Mouse (Mus musculus) MEL (cell line): ENCODE data around the gene Sars. TPM values are rescaled to one million over a fixed set of nuclear protein-coding genes. Genes with fewer than 3 reads are reported as not detected.

Source experiments
- DNase-seq: peaks from one replicate; pipeline ENCODE4 v3.0.0; 2011; ENCODE audit warnings: low read depth, low spot score
- H3K27ac ChIP-seq: 2 replicates; pipeline ENCODE4 v1.5.1; 2012; ENCODE audit warnings: low read depth, mild to moderate bottlenecking, control low read depth, low read length, moderate library complexity; ENCODE audit not compliant: control insufficient read depth
- H3K27me3 ChIP-seq, 2 experiments: fragments of 150-350 bp in 1 of 2; sonication (generic) in 1 of 2; 2 replicates each; pipeline ENCODE4 v1.6.1; 2012; ENCODE audit warnings: low read length in 2 of 2, mild to moderate bottlenecking in 2 of 2, improper control_type of control experiment in 1 of 2, moderate library complexity in 1 of 2; ENCODE audit not compliant: insufficient read depth in 2 of 2, control insufficient read depth in 1 of 2
- H3K36me3 ChIP-seq, 2 experiments: 2 replicates each; pipeline ENCODE4 v1.6.1; 2012 to 2014; ENCODE audit warnings: low read length in 2 of 2, improper control_type of control experiment in 1 of 2, inconsistent platforms in 1 of 2, mild to moderate bottlenecking in 1 of 2; ENCODE audit not compliant: insufficient read depth in 2 of 2, control insufficient read depth in 1 of 2
- H3K4me1 ChIP-seq, 2 experiments: fragments of 150-350 bp in 1 of 2; sonication (generic) in 1 of 2; 2 replicates each; pipeline ENCODE4 v1.6.1; 2012; ENCODE audit warnings: low read length in 2 of 2, improper control_type of control experiment in 1 of 2, mild to moderate bottlenecking in 1 of 2; ENCODE audit not compliant: insufficient read depth in 2 of 2, control insufficient read depth in 1 of 2
- H3K4me3 ChIP-seq, 2 experiments: fragments of 150-350 bp in 1 of 2; sonication (generic) in 1 of 2; 2 replicates each; pipeline ENCODE4 v1.5.1; 2012; ENCODE audit warnings: low read depth in 2 of 2, low read length in 2 of 2, mild to moderate bottlenecking in 2 of 2, moderate library complexity in 2 of 2, control low read depth in 1 of 2, improper control_type of control experiment in 1 of 2; ENCODE audit not compliant: control insufficient read depth in 1 of 2, insufficient read depth in 1 of 2
- H3K79me2 ChIP-seq: 2 replicates; pipeline ENCODE4 v1.6.1; 2012; ENCODE audit warnings: mild to moderate bottlenecking, low read length, moderate library complexity; ENCODE audit not compliant: control insufficient read depth, poor library complexity, insufficient read depth
- H3K9ac ChIP-seq: 2 replicates; pipeline ENCODE4 v1.6.1; 2012; ENCODE audit warnings: low read depth, mild to moderate bottlenecking, control low read depth, low read length, moderate library complexity; ENCODE audit not compliant: control insufficient read depth, poor library complexity, severe bottlenecking
- H3K9me3 ChIP-seq: fragments of 150-350 bp; sonication (generic); replicated peaks from 2 replicates; pipeline ENCODE4 v1.6.1; 2012; ENCODE audit warnings: mild to moderate bottlenecking, low read length, improper control_type of control experiment, moderate library complexity; ENCODE audit not compliant: insufficient read depth
- BHLHE40 ChIP-seq: IDR thresholded peaks from 2 replicates; pipeline ENCODE4 v1.6.1; 2012; ENCODE audit warnings: low read depth, mild to moderate bottlenecking, inconsistent platforms, low read length, improper control_type of control experiment, borderline replicate concordance
- CTCF ChIP-seq, 3 experiments: IDR thresholded peaks in 2 of 3; conservative IDR thresholded peaks in 1 of 3; 2 replicates each; pipeline ENCODE4 v1.5.1; 2011 to 2012; ENCODE audit warnings: low read length in 3 of 3, low read depth in 2 of 3, mild to moderate bottlenecking in 2 of 3, improper control_type of control experiment in 1 of 3, inconsistent platforms in 1 of 3, mixed read lengths in 1 of 3, moderate library complexity in 1 of 3; ENCODE audit not compliant: control insufficient read depth in 1 of 3, insufficient read depth in 1 of 3, poor library complexity in 1 of 3, severe bottlenecking in 1 of 3
- ELF1 ChIP-seq: IDR thresholded peaks from 2 replicates; pipeline ENCODE4 v1.6.1; 2014; ENCODE audit warnings: low read depth, mild to moderate bottlenecking, inconsistent platforms, low read length, improper control_type of control experiment, moderate library complexity
- ETS1 ChIP-seq: IDR thresholded peaks from 2 replicates; pipeline ENCODE4 v1.6.1; 2012; ENCODE audit warnings: low read depth, mild to moderate bottlenecking, inconsistent platforms, low read length, improper control_type of control experiment, moderate library complexity
- GATA1 ChIP-seq: IDR thresholded peaks from 2 replicates; pipeline ENCODE4 v1.6.1; 2011; ENCODE audit warnings: low read depth, low read length, improper control_type of control experiment
- MEF2A ChIP-seq: IDR thresholded peaks from 2 replicates; pipeline ENCODE4 v1.6.1; 2014; ENCODE audit warnings: low read depth, mild to moderate bottlenecking, inconsistent platforms, low read length, improper control_type of control experiment; ENCODE audit not compliant: poor library complexity, insufficient replicate concordance, severe bottlenecking; ENCODE audit errors: extremely low read depth
- MYC ChIP-seq: IDR thresholded peaks from 2 replicates; pipeline ENCODE4 v1.6.1; 2011; ENCODE audit warnings: low read depth, mild to moderate bottlenecking, low read length, improper control_type of control experiment, moderate library complexity
- POLR2AphosphoS2 ChIP-seq: IDR thresholded peaks from 2 replicates; pipeline ENCODE4 v1.6.1; 2011; ENCODE audit warnings: low read length, improper control_type of control experiment
- RAD21 ChIP-seq: IDR thresholded peaks from 2 replicates; pipeline ENCODE4 v1.6.1; 2011; ENCODE audit warnings: mild to moderate bottlenecking, low read depth, low read length, improper control_type of control experiment
- SMC3 ChIP-seq: IDR thresholded peaks from 2 replicates; pipeline ENCODE4 v1.6.1; 2011; ENCODE audit warnings: low read depth, low read length, improper control_type of control experiment
- USF1 ChIP-seq: IDR thresholded peaks from 2 replicates; pipeline ENCODE4 v1.6.1; 2014; ENCODE audit warnings: low read depth, mild to moderate bottlenecking, inconsistent platforms, low read length, improper control_type of control experiment, moderate library complexity
- USF2 ChIP-seq, 2 experiments: IDR thresholded peaks; 2 replicates each; pipeline ENCODE4 v1.6.1; 2011 to 2012; ENCODE audit warnings: improper control_type of control experiment in 2 of 2, low read length in 2 of 2, borderline replicate concordance in 1 of 2, inconsistent platforms in 1 of 2, low read depth in 1 of 2, mild to moderate bottlenecking in 1 of 2; ENCODE audit not compliant: insufficient read depth in 1 of 2
- ZC3H11A ChIP-seq: IDR thresholded peaks from 2 replicates; pipeline ENCODE4 v1.6.1; 2012; ENCODE audit warnings: low read depth, mild to moderate bottlenecking, inconsistent platforms, low read length, improper control_type of control experiment
- ZMIZ1 ChIP-seq: IDR thresholded peaks from 2 replicates; pipeline ENCODE4 v1.6.1; 2012; ENCODE audit warnings: low read depth, mild to moderate bottlenecking, inconsistent platforms, low read length, improper control_type of control experiment, moderate library complexity
- polyA plus RNA-seq, 2 experiments: library from polyadenylated mRNA; stranded (reverse) in 1 of 2; unstranded in 1 of 2; fragments of >175 nt in 1 of 2; fragments of >200 nt in 1 of 2; gene quantifications; 2 replicates each; pipeline versions ENCODE4 v1.2.1 to v1.2.4; 2012; ENCODE audit warnings: low replicate concordance in 2 of 2, low read depth in 1 of 2; ENCODE audit not compliant: insufficient read length in 2 of 2, insufficient read depth in 1 of 2, missing spikeins in 1 of 2
- total RNA-seq: library from RNA; depleted of rRNA; stranded (reverse); fragments of 300-350 nt; gene quantifications from 2 replicates; pipeline ENCODE4 v1.2.3, GENCODE M21; 2012

Sars gene
- total and polyA plus RNA-seq, 3 experiments: 202 to 337 TPM; not detected in 1

GRCm38 (mm10) chr3:108489968-108490367 lies 45.0 kb upstream of the Sars start:
- Histone ChIP-seq H3K4me1 (no peaks in the 10 kb centered on the region), H3K9ac (no peak overlapping the region), H3K79me2 (no peaks in the 10 kb centered on the region), H3K27me3 (peaks cover 8 to 16% of the 10 kb centered on the region in 2 experiments), H3K4me3 (no peak overlapping the region), H3K36me3 (no peaks in the 10 kb centered on the region), H3K27ac (no peak overlapping the region), H3K9me3 (no peaks in the 10 kb centered on the region)
- peak; percentile 64 for DNase-seq
- TF ChIP-seq SMC3 (peak; percentile 67), RAD21 (peak; percentile 50), CTCF (IDR thresholded peaks at IDR 0.05 in 2 of 3, conservative IDR thresholded peaks at IDR 0.05 in 1 of 3; ENCODE audit: control insufficient read depth in 1 of 3, insufficient read depth in 1 of 3, low read depth in 2 of 3, low read length in 3 of 3, poor library complexity in 1 of 3, severe bottlenecking in 1 of 3) (peak; percentile 40 to 83 (median 58)), USF2 (IDR thresholded peaks at IDR 0.05; ENCODE audit: borderline replicate concordance in 1 of 2, insufficient read depth in 1 of 2, low read depth in 1 of 2, low read length in 2 of 2) (no peak), BHLHE40 (no peak), ZC3H11A (peak; percentile 35; the same call in 1 of the 2 replicates), GATA1 (no peak), MYC (peak; percentile 72; the same call in 1 of the 2 replicates)

GRCm38 (mm10) chr3:108484749-108485148 lies 39.7 kb upstream of the Sars start:
- DNase-seq: no peak

GRCm38 (mm10) chr3:108478800-108479199 lies 33.8 kb upstream of the Sars start:
- no peak for DNase-seq
- H3K79me2 ChIP-seq: no peaks in the 10 kb centered on the region
- no peaks in the 10 kb centered on the region for H3K9me3 ChIP-seq
- no peak overlapping the region for H3K9ac ChIP-seq
- H3K36me3 ChIP-seq: no peaks in the 10 kb centered on the region
- no peak overlapping the region for H3K4me3 ChIP-seq
- no peaks in the 10 kb centered on the region for H3K4me1 ChIP-seq
- H3K27ac ChIP-seq: no peak overlapping the region
- H3K27me3 ChIP-seq: peaks cover 13 to 16% of the 10 kb centered on the region in 2 experiments
- TF ChIP-seq ZMIZ1 (no peak), USF2 (IDR thresholded peaks at IDR 0.05; ENCODE audit: borderline replicate concordance in 1 of 2, insufficient read depth in 1 of 2, low read depth in 1 of 2, low read length in 2 of 2) (no peak), CTCF (IDR thresholded peaks at IDR 0.05 in 2 of 3, conservative IDR thresholded peaks at IDR 0.05 in 1 of 3; ENCODE audit: control insufficient read depth in 1 of 3, insufficient read depth in 1 of 3, low read depth in 2 of 3, low read length in 3 of 3, poor library complexity in 1 of 3, severe bottlenecking in 1 of 3) (no peak), GATA1 (no peak), POLR2AphosphoS2 (no peak), ETS1 (no peak), ELF1 (no peak)

More at GRCm38 (mm10) chr3:108484749-108485148, 39.7 kb upstream of the Sars start:
- no peaks in the 10 kb centered on the region for H3K79me2 ChIP-seq
- no peaks in the 10 kb centered on the region for H3K36me3 ChIP-seq
- H3K9me3 ChIP-seq: no peaks in the 10 kb centered on the region
- TF ChIP-seq RAD21 (no peak), ELF1 (no peak), MEF2A (no peak), USF1 (no peak)
- TF ChIP-seq, all 39 proteins: peak for 0
- H3K4me1 ChIP-seq: no peaks in the 10 kb centered on the region
- no peak overlapping the region for H3K9ac ChIP-seq
- peaks cover 8 to 15% of the 10 kb centered on the region in 2 experiments for H3K27me3 ChIP-seq
- no peak overlapping the region for H3K4me3 ChIP-seq
- H3K27ac ChIP-seq: no peak overlapping the region
